Mouse (Mus musculus): ENCODE measurements at regions not wholly inside any gene's neighbourhood (a gene's known extent, or its start where the extent isn't known, plus 50 kb on each side); places are given as distances from the start of the nearest gene placed in this dataset.
"Not testable (repeated sequence)": the region's sequence is repeated elsewhere in the genome, so short reads cannot be mapped to it uniquely, and the experiment has no call there.

DNA sequence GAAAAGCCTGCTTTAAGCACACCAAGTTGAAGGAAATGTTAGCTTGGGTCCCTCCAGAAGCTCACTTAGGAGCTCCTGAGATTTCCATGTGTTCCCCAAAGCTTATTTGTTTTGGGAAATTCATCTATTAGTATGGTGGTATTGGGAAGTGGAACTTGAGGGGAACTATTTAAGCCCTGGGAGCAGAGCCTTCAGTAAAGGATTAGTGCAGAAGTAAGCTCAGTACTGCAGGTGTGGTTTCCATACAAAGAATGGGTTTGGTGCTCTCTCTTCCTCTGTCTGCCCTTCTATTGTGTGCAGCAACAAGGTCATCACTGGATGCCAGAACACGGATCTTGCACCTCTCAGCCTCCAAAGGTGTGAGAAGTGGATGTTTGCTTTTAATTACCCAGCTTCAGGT, 57.2 kb downstream of the Foxa2 start:
- no peak for DNase-seq (ENCODE audit: low spot score in 2 of 2)

GRCm38 (mm10) chr2:147988586-147988985, 58.2 kb downstream of the Foxa2 start:
- no peak for DNase-seq (ENCODE audit: low spot score in 2 of 2)

DNA sequence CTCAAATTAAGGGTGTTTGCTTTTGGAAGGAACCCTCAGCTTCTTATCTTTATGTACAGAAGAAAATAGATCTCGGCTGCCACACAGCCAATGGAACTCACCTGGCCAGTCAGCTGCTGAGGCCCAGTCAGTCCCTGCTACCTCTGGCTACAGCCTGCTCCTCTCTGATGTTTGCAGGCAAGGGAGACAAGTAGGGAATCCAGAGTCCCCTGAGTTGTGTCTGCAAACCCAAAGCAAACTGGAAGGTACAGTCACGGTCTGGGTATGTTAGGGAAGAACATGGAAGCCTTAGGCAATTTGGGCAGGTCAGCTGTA, 61.6 kb downstream of the Foxa2 start:
- DNase-seq (ENCODE audit: low spot score in 2 of 2), result no peak

- DNase-seq (ENCODE audit: low spot score in 2 of 2), result peak in 1 of 2 experiments; percentile 29
Measured at GRCm38 (mm10) chr2:147984547-147985260, 62.1 kb downstream of the Foxa2 start.

- DNase-seq (ENCODE audit: low spot score in 2 of 2), result no peak
Measured at GRCm38 (mm10) chr2:147980929-147981479, 65.8 kb downstream of the Foxa2 start.

GRCm38 (mm10) chr2:147980408-147980807, 66.4 kb downstream of the Foxa2 start:
- DNase-seq (ENCODE audit: low spot score in 2 of 2), result no peak

- DNase-seq (ENCODE audit: low spot score in 2 of 2), result no peak
Measured at GRCm38 (mm10) chr2:147979660-147980364, 67.0 kb downstream of the Foxa2 start.

DNA sequence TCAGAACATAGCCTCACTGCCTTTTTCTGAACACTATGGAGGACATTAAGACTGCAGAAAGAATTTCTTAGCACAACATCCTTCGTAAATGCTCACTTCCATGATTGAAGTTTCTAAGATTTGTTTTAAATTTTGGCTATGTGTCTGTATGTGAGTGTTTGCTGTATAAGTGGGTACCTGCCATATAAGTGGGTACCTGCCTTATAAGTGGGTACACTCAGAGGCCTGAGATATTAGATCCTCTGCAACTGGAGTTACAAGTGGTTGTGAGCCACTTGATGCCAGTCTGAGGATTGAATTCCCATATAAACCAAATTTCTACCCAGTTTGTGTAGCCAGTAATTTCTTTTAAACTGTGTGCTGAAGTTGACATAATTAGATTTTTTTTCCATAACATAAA, 67.8 kb downstream of the Foxa2 start:
- no peak for DNase-seq (ENCODE audit: low spot score in 2 of 2)

DNA sequence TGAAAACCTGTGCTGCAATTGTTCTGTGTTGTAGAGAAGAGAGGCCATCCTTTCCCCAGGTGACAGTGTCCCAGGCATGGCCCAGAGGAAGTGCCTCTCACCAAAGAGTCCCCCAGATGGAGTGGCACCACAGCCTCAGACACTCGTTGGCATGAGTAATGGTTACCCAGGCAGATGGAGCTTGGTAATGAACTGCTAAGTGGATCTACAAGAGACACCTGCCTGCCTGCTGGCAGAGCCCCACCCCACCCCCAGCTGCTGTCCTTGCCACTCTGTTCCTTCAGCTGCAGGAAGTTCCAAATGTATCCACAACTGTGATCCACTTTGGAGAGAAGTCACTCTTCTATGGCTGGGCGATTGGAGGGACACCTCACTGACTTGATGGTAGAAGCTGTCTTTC, 72.0 kb downstream of the Foxa2 start:
- DNase-seq (ENCODE audit: low spot score in 2 of 2), result no peak

- DNase-seq (ENCODE audit: low spot score in 2 of 2), result no peak
Measured at GRCm38 (mm10) chr2:147968671-147969070, 78.1 kb downstream of the Foxa2 start.

GRCm38 (mm10) chr2:147967829-147968529, 78.8 kb downstream of the Foxa2 start:
- no peak for DNase-seq (ENCODE audit: low spot score in 2 of 2)

GRCm38 (mm10) chr2:147963284-147963683, 83.5 kb downstream of the Foxa2 start:
- not testable (repeated sequence) for DNase-seq (ENCODE audit: low spot score in 2 of 2)

GRCm38 (mm10) chr2:147961633-147962032, 85.1 kb downstream of the Foxa2 start:
- DNase-seq (ENCODE audit: low spot score in 2 of 2), result no peak

DNA sequence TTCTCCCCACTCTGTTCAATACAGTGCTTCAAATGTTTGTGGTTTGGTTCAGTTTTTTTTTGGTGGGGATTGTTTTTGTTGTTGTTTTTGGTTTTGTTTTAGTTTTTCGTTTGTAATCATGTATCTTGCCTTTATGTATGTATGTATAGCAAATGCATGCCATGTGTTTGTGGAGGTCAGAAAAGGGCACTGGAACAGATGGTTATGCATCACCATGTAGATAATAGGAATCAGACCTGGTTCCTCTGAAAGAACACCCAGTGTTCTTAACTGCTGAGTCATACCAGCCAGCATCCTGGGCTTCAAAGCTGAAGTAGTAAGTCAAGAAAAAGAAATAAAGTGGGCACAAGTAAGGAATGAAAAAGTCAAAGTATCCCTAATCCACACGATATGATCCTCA, 92.6 kb downstream of the Foxa2 start:
- DNase-seq (ENCODE audit: low spot score in 2 of 2), result no peak

DNA sequence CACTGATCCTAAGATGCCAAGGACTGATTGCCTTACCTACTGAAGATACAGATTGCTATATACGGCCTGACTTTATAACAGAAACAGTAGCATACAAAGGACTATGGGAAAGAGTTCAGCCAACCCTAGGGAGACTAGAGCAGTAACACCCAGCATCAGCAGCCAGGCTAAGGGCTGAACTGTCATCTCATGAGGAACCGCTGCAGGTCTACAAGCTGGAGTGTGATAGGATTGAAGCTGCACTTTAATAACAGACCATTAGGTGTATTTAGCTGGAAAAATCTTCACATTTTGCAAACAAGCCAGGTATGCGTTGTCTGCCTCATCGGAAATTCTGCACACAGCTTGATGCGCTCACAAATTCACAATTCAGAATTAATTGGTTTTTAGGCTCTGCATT, 95.5 kb downstream of the Foxa2 start:
- no peak for DNase-seq (ENCODE audit: low spot score in 2 of 2)

- no peak for DNase-seq (ENCODE audit: low spot score in 2 of 2)
Measured at GRCm38 (mm10) chr2:147944171-147945040, 102.4 kb downstream of the Foxa2 start.

DNA sequence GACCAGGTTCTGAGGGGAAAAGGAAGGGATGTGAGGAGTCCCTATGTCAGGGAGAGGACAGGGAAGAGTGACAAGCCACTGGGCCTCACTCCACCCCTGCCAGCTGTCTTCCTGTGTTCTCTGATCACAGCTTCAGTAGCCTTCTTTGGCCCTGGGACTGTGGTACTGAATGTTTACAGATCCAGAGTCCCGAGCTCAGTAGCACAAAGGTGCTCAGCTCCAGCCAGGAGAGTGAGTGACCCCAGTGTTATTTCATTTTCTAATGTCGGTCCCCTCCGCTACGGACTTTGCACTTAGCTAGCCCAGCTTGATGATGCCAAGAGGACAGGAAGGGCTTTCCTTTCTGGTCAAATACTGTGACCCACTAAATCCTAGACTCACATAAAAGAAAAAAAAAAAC, 104.2 kb downstream of the Foxa2 start:
- DNase-seq (ENCODE audit: low spot score in 2 of 2), result no peak

- no peak for DNase-seq (ENCODE audit: low spot score in 2 of 2)
Measured at GRCm38 (mm10) chr2:147941319-147941718, 105.5 kb downstream of the Foxa2 start.

- DNase-seq (ENCODE audit: low spot score in 2 of 2), result no peak
Measured at GRCm38 (mm10) chr2:147932494-147932893, 114.3 kb downstream of the Foxa2 start.

DNA sequence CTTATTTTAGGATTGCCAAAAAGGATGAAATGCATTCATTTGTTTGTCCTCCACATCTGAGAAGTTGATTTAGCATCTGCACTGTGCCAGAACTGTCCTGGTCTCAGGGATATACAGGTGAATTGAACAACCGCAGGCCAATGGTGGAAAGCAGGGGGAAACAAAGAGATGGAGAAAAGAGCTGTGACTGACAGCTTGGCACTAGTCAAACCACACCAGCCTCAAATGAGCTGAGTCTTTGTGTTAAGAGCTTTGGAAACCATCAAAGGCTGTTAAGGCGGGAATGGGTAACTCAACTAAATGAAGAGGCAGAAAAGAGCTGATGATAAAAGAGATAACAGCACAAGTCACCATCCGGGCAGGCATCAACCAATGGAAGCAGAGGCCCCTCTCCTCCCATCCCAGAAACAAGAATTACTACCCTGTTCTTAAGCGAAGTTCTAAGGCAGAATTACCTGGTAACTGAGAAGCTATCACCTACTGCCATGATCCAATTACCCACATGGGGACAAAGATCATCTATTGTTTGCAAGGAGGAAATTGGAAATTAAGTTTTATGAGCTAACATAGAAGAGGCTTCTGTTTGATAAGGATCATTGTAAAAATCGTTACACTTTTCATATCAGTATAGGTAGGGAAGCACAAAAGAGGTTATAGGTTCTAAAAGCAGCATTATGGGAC, 117.6 kb downstream of the Foxa2 start:
- no peak for DNase-seq (ENCODE audit: low spot score in 2 of 2)

Measured in cerebellum, postnatal 4 days (tissue).